22 mouse cellular contexts compared by ENCODE assay signal in genomic region chr1:190115985-190116384, GRCm38 (mm10). TPM values are rescaled to one million over a fixed set of nuclear protein-coding genes. Genes with fewer than 3 reads are reported as not detected.
DNase-seq lines count a peak whose midpoint lies in the region; ATAC-seq and TF ChIP-seq lines count a peak whose summit lies in the region.
"Had no signal": no experiment of that assay in that cellular context is flagged by ENCODE, and none has a peak within 500 bp of the region (broad histone marks: within the 10 kb centered on the region; RNA-seq: fewer than 3 reads in every experiment).

No protein-coding gene starts in this region.

- H3K79me2 ChIP-seq in heart, adult 2 months (replicated peaks; ENCODE audit: control insufficient read depth, insufficient read depth, low read length): no peaks in the 10 kb centered on the region

- no peak for TF ChIP-seq EP300 in heart, adult 2 months (IDR thresholded peaks at IDR 0.05; ENCODE audit: insufficient read depth, low read depth, low read length)
- TF ChIP-seq EP300 in liver, embryonic 14.5 days (IDR thresholded peaks at IDR 0.05; ENCODE audit: low read depth): no peak

- WGBS in heart, adult 2 months: 84% methylated on average over 1 of the region's 1 CpGs
- 58% methylated on average over 1 of the region's 1 CpGs for WGBS in liver, embryonic 14.5 days (ENCODE audit: insufficient replicate concordance)

- H3K4me1 ChIP-seq in heart, adult 2 months (ENCODE audit: control insufficient read depth, insufficient read depth, low read length): no peaks in the 10 kb centered on the region
- peaks cover 0 to 3% of the 10 kb centered on the region in 2 experiments; a peak in 1 of 4 replicates for H3K4me1 ChIP-seq in liver, embryonic 14.5 days (replicated peaks; ENCODE audit: control insufficient read depth in 2 of 2, insufficient read depth in 2 of 2, low read length in 1 of 2)
- H3K4me1 ChIP-seq in ES-E14 (ENCODE audit: control insufficient read depth in 2 of 2, insufficient read depth in 2 of 2, low read length in 2 of 2, poor library complexity in 1 of 2): no peaks in the 10 kb centered on the region
- H3K4me1 ChIP-seq: hindbrain, embryonic 13.5 days; liver, embryonic 13.5 days; midbrain, embryonic 13.5 days; neural tube, embryonic 13.5 days had no signal

- no peak for ATAC-seq in liver, embryonic 14.5 days (ENCODE audit: insufficient read depth)
- ATAC-seq: lung, postnatal 0 days; midbrain, embryonic 13.5 days had no signal

- H3K4me2 ChIP-seq in liver, embryonic 14.5 days (ENCODE audit: low read depth): no peak overlapping the region
- H3K4me2 ChIP-seq: hindbrain, embryonic 13.5 days; liver, embryonic 13.5 days; midbrain, embryonic 13.5 days; neural tube, embryonic 13.5 days had no signal

- H3K4me3 ChIP-seq in heart, adult 2 months: no peak overlapping the region
- H3K4me3 ChIP-seq in liver, embryonic 14.5 days (ENCODE audit: insufficient read depth in 1 of 2, low read depth in 2 of 2, low read length in 2 of 2): no peak overlapping the region
- H3K4me3 ChIP-seq in ES-E14 (ENCODE audit: insufficient read depth in 1 of 2, low read depth in 1 of 2, low read length in 2 of 2, poor library complexity in 1 of 2, severe bottlenecking in 1 of 2): no peak overlapping the region
- H3K4me3 ChIP-seq: hindbrain, embryonic 13.5 days; liver, embryonic 13.5 days; midbrain, embryonic 13.5 days; neural tube, embryonic 13.5 days had no signal

- H3K27me3 ChIP-seq in heart, adult 2 months (ENCODE audit: control insufficient read depth, insufficient read depth, low read length): no peaks in the 10 kb centered on the region
- no peaks in the 10 kb centered on the region for H3K27me3 ChIP-seq in liver, embryonic 14.5 days (ENCODE audit: control insufficient read depth, insufficient read depth, low read length)
- H3K27me3 ChIP-seq: hindbrain, embryonic 13.5 days; liver, embryonic 13.5 days; midbrain, embryonic 13.5 days; neural tube, embryonic 13.5 days had no signal

- in situ Hi-C loops in ES-E14 (cut with MboI; ENCODE audit: low sequenced_read_pairs in 2 of 2, unreplicated experiment in 2 of 2): no loop called here

- no peak for TF ChIP-seq POLR2A in heart, adult 2 months (IDR thresholded peaks at IDR 0.05; ENCODE audit: insufficient read depth, low read depth, low read length)
- no peak for TF ChIP-seq POLR2A in brain, embryonic 14.5 days (IDR thresholded peaks at IDR 0.05; ENCODE audit: borderline replicate concordance, extremely low read depth, insufficient read depth, insufficient read length, poor library complexity, severe bottlenecking)

- no peak for DNase-seq in heart, adult 2 months
- DNase-seq in heart, postnatal 25 days (ENCODE audit: low spot score): no peak
- DNase-seq in liver, embryonic 14.5 days (ENCODE audit: low read depth in 3 of 3, low spot score in 3 of 3): no peak
- no peak for DNase-seq in liver
- peak; percentile 27 for DNase-seq in ES-E14 (ENCODE audit: low read depth, low spot score)
- DNase-seq in brain, embryonic 14.5 days (ENCODE audit: low read depth): no peak
- no peak for DNase-seq in testis, postnatal 10 days (ENCODE audit: low spot score)
- DNase-seq in cerebellum, adult 11-12 months: no peak
- DNase-seq: adrenal gland, adult 2 months; B cell, adult 2 months; cerebellum, postnatal 25 days; gastrocnemius, postnatal 10 days; kidney, postnatal 10 days; left cerebral cortex, postnatal 4 days; liver, embryonic 13.5 days; thymus, adult 18-20 months; thymus, postnatal 4 days had no signal

- H3K9ac ChIP-seq in heart, adult 2 months (ENCODE audit: low read depth, low read length): no peak overlapping the region
- H3K9ac ChIP-seq in liver, embryonic 14.5 days (replicated peaks): no peak overlapping the region
- no peak overlapping the region for H3K9ac ChIP-seq in ES-E14 (ENCODE audit: insufficient read depth, low read depth, low read length, poor library complexity, severe bottlenecking)
- H3K9ac ChIP-seq: hindbrain, embryonic 13.5 days; liver, embryonic 13.5 days; midbrain, embryonic 13.5 days; neural tube, embryonic 13.5 days had no signal

- no peaks in the 10 kb centered on the region for H3K9me3 ChIP-seq in liver, embryonic 14.5 days (ENCODE audit: control insufficient read depth, low read length)
- no peaks in the 10 kb centered on the region for H3K9me3 ChIP-seq in ES-E14 (ENCODE audit: control insufficient read depth, insufficient read depth, low read depth, low read length)

- H3K36me3 ChIP-seq in heart, adult 2 months (ENCODE audit: control insufficient read depth, insufficient read depth, low read length): no peaks in the 10 kb centered on the region
- no peaks in the 10 kb centered on the region for H3K36me3 ChIP-seq in liver, embryonic 14.5 days (replicated peaks; ENCODE audit: control insufficient read depth, insufficient read depth, low read depth)
- no peaks in the 10 kb centered on the region for H3K36me3 ChIP-seq in ES-E14 (ENCODE audit: control insufficient read depth, insufficient read depth, low read length, poor library complexity, severe bottlenecking)
- H3K36me3 ChIP-seq: liver, embryonic 13.5 days had no signal

- intact Hi-C loops in heart, adult 2 months (cut with DNase I): no loop called here
- intact Hi-C loops in heart, postnatal 25 days (cut with DNase I): no loop called here

- TF ChIP-seq CTCF in heart, adult 2 months (IDR thresholded peaks at IDR 0.05): peak; percentile 43
- TF ChIP-seq CTCF in liver, embryonic 14.5 days (IDR thresholded peaks at IDR 0.05; ENCODE audit: low read depth): peak; percentile 38; the same call in 1 of the 2 replicates
- peak; percentile 24; the same call in 1 of the 2 replicates for TF ChIP-seq CTCF in brain, embryonic 14.5 days (IDR thresholded peaks at IDR 0.05; ENCODE audit: borderline replicate concordance, extremely low read depth, insufficient read depth, insufficient read length)

- no peak overlapping the region for H3K27ac ChIP-seq in heart, adult 2 months
- H3K27ac ChIP-seq in liver, embryonic 14.5 days: no peak overlapping the region
- H3K27ac ChIP-seq in ES-E14 (ENCODE audit: insufficient read depth, low read depth, low read length, poor library complexity, severe bottlenecking): no peak overlapping the region
- H3K27ac ChIP-seq: hindbrain, embryonic 13.5 days; liver, embryonic 13.5 days; midbrain, embryonic 13.5 days; neural tube, embryonic 13.5 days had no signal

TF ChIP-seq in ES-E14, 5 proteins besides CTCF, POLR2A, EP300 and RAD21:
- TF ChIP-seq HCFC1 (IDR thresholded peaks at IDR 0.05; ENCODE audit: borderline replicate concordance, insufficient read depth, low read length) (no peak), ZC3H11A (IDR thresholded peaks at IDR 0.05; ENCODE audit: borderline replicate concordance, low read depth, low read length) (no peak), MAFK (IDR thresholded peaks at IDR 0.05; ENCODE audit: insufficient read depth, low read depth, low read length) (no peak), CHD2 (IDR thresholded peaks at IDR 0.05; ENCODE audit: low read depth, low read length) (no peak), ZNF384 (IDR thresholded peaks at IDR 0.05; ENCODE audit: low read depth, low read length) (no peak)

RNA-seq across cellular contexts. Expression of gene Prox1, which starts 54.5 kb away (rescaled TPM):
- total RNA-seq in heart, adult 2 months (2021): 10 to 100 TPM; 46.2 to 57.3 TPM
- polyA plus RNA-seq in heart, adult 2 months (2012; rRNA removed): 12.1 and 21.7 TPM in 2 replicates
- 10 to 100 TPM; 48.8 to 48.9 TPM for total RNA-seq in heart, postnatal 25 days (2021)
- polyA plus RNA-seq in liver, embryonic 14.5 days (2012; rRNA removed): 3.1 and 3.7 TPM in 2 replicates
- polyA plus RNA-seq in liver, embryonic 14.5 days (2014; fragmentation: Nextera tagmentation; extraction: Ambion mirVana): 4.5 and 5.9 TPM in 2 replicates
- total RNA-seq in ES-E14 (2012; rRNA removed): 0.11 and 0.18 TPM in 2 replicates
- polyA plus RNA-seq in brain, embryonic 14.5 days (2012; rRNA removed): 11.3 and 14.5 TPM in 2 replicates
- total RNA-seq: megakaryocyte progenitor cell, adult 5-6 weeks had no signal

Comparison
In these comparisons a context has a peak if more than half of its experiments do, and no peak if none do; other contexts are left out.
1. RNA of gene Prox1, which starts 54.5 kb away (total RNA-seq): 46.2 to 57.3 TPM in heart, adult 2 months and 48.8 to 48.9 TPM in heart, postnatal 25 days; 0.11 to 0.18 TPM in ES-E14; every median in the first group is over 10 times any median in the second.
2. Peak in every context shown above with its lines, with median percentiles within 50 percentile points of each other: CTCF ChIP-seq.